Mouse (Mus musculus): ENCODE measurements around the gene Wdr45b. TPM values are rescaled to one million over a fixed set of nuclear protein-coding genes. Genes with fewer than 3 reads are reported as not detected.

The Wdr45b gene
- 76.2 and 83.7 TPM in 2 replicates for polyA plus RNA-seq (2015; fragmentation: Nextera tagmentation; extraction: Ambion mirVana)

DNA sequence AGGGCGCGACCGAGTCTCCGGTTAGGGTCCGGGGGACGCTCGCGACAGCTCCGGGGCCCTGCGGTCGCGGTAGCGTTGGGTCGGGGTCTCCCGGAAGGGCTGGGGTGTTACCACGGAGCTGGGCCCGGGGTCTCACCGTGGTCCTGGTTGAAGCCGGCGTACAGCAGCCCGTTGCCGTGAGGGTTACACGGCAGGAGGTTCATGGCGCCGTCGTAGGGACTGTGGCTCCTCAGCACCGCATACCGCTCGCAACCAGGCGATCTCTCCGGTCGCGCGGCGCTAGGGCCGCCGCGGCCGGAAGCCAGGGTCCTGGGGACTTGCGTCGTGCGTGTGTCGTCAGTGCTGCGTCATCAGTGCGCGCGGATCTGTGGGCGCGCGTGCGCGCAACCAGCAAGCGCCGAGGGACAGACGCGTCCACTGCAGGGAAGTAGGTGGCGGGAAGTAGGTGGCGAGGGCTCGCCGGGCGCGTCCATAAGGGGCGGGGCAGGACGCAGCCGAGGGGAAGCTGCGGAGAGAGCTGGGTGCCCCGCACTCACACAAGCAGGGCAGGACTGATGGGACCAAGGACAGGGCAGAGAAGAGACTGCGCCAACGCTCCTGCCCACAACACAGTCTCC is at the start of gene Wdr45b:
Gene Wdr45b (minus strand): TSS at position 355 of the 617 bp plus-strand sequence.
- Histone ChIP-seq H3K4me1 (replicated peaks; ENCODE audit: insufficient read depth, low read length) (peaks cover 18% of the 10 kb centered on the region), H3K27me3 (ENCODE audit: insufficient read depth, low read length) (no peaks in the 10 kb centered on the region), H3K4me2 (ENCODE audit: low read length) (peak within 1 kb of the TSS; percentile 84), H3K4me3 (replicated peaks; ENCODE audit: low read depth, low read length) (peak within 1 kb of the TSS; percentile 96), H3K9me3 (replicated peaks; ENCODE audit: low read length) (no peaks in the 10 kb centered on the region), H3K9ac (ENCODE audit: low read depth, low read length) (peak within 1 kb of the TSS; percentile 99), H3K27ac (peak within 1 kb of the TSS; percentile 91), H3K36me3 (ENCODE audit: insufficient read depth, low read length) (no peaks in the 10 kb centered on the region)
- DNase-seq (ENCODE audit: low spot score) = peak; percentile 96
- under 1% methylated on average over 58 of the region's 69 CpGs for WGBS
- TF ChIP-seq CTCF (IDR thresholded peaks at IDR 0.05; ENCODE audit: low read depth) = peak; percentile 14; the same call in 1 of the 2 replicates
- peak; percentile 98 for ATAC-seq (replicated peaks; ENCODE audit: low FRiP score, low read depth)

DNA sequence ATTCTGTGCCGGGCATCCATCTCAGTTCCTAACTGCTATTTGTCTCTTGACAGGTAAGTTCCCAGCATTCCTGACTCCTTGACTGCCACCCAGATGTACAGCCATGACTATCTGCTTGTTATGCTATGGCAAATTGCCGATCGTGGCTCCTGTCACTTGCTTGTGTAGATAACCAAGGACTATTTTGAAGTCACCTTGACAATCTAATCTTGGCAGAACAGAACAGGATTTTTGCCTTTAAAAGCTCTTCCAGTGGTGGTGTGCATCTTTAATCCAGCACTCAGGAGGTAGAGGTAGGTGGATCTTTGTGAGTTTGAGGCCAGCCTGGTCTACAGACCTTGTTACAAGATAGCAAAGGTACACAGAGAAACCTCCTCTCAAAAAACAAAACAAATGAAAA is 38.2 kb upstream of the Wdr45b start:
- no peak for TF ChIP-seq CTCF (IDR thresholded peaks at IDR 0.05; ENCODE audit: low read depth)
- H3K27me3 ChIP-seq (ENCODE audit: insufficient read depth, low read length) = no peaks in the 10 kb centered on the region
- ATAC-seq (replicated peaks; ENCODE audit: low FRiP score, low read depth) = no peak
- H3K9ac ChIP-seq (ENCODE audit: low read depth, low read length) = no peak overlapping the region
- no peak for DNase-seq (ENCODE audit: low spot score)
- H3K27ac ChIP-seq = no peak overlapping the region
- H3K4me1 ChIP-seq (replicated peaks; ENCODE audit: insufficient read depth, low read length) = 0 out of 2 replicates have a peak, but pooled peaks cover 2% of the 10 kb centered on the region
- 91% methylated on average over 3 of the region's 3 CpGs for WGBS
- no peaks in the 10 kb centered on the region for H3K36me3 ChIP-seq (ENCODE audit: insufficient read depth, low read length)
- no peak overlapping the region for H3K4me3 ChIP-seq (replicated peaks; ENCODE audit: low read depth, low read length)
- H3K4me2 ChIP-seq (ENCODE audit: low read length) = no peak overlapping the region
- H3K9me3 ChIP-seq (replicated peaks; ENCODE audit: low read length) = no peaks in the 10 kb centered on the region

DNA sequence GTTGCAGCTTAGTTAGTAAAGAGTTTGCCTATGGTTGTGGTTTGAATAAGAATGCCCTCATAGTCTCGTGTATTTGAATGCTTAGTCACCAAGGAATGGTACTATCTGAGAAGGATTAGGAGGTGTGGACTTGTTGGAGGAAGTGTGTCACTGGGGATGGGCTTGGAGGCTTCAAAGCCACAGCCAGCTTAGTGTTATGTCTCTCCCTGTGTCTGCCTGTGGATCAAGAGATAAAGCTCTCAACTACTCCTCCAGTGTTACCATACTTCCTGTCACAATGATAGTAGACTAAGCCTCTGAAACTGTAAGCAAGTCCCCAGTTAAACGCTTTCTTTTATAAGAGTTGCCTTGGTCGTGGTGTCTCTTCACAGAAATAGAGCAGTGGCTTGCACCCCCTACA is 36.5 kb upstream of the Wdr45b start:
- whole genome bisulfite sequencing = 61% methylated on average over 3 of the region's 3 CpGs
- DNase-seq (ENCODE audit: low spot score) (no peak), ATAC-seq (replicated peaks; ENCODE audit: low FRiP score, low read depth) (no peak)
- 0 out of 2 replicates have a peak, but pooled peaks cover 7% of the 10 kb centered on the region for H3K4me1 ChIP-seq (replicated peaks; ENCODE audit: insufficient read depth, low read length)
- no peak overlapping the region for H3K4me2 ChIP-seq (ENCODE audit: low read length)
- no peaks in the 10 kb centered on the region for H3K9me3 ChIP-seq (replicated peaks; ENCODE audit: low read length)
- H3K27ac ChIP-seq = no peak overlapping the region
- H3K27me3 ChIP-seq (ENCODE audit: insufficient read depth, low read length) = no peaks in the 10 kb centered on the region
- H3K9ac ChIP-seq (ENCODE audit: low read depth, low read length) = no peak overlapping the region
- no peak for TF ChIP-seq CTCF (IDR thresholded peaks at IDR 0.05; ENCODE audit: low read depth)
- no peaks in the 10 kb centered on the region for H3K36me3 ChIP-seq (ENCODE audit: insufficient read depth, low read length)
- no peak overlapping the region for H3K4me3 ChIP-seq (replicated peaks; ENCODE audit: low read depth, low read length)

DNA sequence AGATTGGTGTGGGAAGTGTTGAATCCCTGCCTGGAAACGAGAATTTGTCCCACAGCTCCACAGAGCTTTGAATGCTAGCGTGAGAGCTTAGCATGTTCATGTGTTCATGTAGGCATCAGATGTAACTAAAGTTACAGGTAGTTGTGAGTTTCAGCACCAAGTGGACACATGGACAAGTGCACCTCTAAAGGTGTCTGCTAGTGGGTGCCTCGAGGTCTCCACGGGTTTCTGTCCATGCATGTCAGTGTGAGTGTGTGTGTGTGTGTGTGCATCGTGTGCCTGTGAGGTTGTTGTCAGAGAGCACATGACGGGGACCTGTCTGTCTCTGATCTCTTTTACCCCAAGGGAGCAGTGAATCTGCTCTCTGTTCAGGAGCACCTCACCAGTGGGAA is 34.3 kb upstream of the Wdr45b start:
- Histone ChIP-seq H3K27ac (no peak overlapping the region), H3K27me3 (ENCODE audit: insufficient read depth, low read length) (no peaks in the 10 kb centered on the region), H3K9ac (ENCODE audit: low read depth, low read length) (no peak overlapping the region), H3K36me3 (ENCODE audit: insufficient read depth, low read length) (no peaks in the 10 kb centered on the region), H3K4me2 (ENCODE audit: low read length) (peak overlapping the region; percentile 97), H3K9me3 (replicated peaks; ENCODE audit: low read length) (no peaks in the 10 kb centered on the region), H3K4me1 (replicated peaks; ENCODE audit: insufficient read depth, low read length) (0 out of 2 replicates have a peak, but pooled peaks cover 7% of the 10 kb centered on the region), H3K4me3 (replicated peaks; ENCODE audit: low read depth, low read length) (no peak overlapping the region)
- TF ChIP-seq CTCF (IDR thresholded peaks at IDR 0.05; ENCODE audit: low read depth) = 0 out of 2 replicates have a peak, but pooled peaks have one; percentile 14
- 5% methylated on average over 6 of the region's 6 CpGs for WGBS
- ATAC-seq (replicated peaks; ENCODE audit: low FRiP score, low read depth) = peak; percentile 11
- DNase-seq (ENCODE audit: low spot score) = no peak

DNA sequence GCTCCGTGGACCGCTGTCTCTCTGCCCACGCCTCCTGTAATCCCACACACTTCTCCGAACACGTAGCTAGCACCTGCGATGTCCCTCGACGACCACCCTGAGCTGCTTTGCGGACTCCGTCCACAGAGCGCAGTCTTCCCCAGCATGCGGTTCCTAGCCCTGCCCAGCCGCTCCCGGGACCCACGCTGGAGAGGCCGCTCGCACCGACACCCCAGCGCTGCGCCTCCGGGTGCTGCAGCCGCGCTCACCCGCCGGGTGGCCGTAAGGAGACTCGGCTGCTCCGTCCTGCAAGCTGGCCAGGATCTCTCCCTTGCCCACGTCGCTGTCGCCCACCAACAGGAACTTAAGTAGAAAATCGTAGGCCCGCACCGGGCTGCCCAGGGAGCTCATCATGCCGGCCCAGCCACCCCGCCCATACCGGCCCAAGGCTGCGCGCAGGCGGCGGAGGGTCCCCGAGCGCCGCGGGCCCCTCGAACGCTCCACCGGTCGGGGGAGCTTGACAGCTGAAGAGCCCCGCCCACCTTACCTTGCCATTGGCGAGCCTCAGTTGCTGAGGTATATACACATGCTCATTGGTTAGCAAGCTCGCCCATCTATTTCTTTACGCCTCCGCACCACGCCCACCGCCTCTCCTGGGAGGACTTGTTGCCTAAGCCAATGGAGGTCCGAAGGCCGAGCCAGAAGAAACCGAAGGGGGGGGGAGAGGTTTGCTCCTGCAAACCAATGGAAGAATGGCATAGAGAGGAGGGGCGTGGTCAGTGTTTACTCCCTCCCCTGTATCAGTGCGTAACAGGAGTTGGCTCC is 33.7 kb upstream of the Wdr45b start, which contains the start of gene Rab40b:
Gene Rab40b (minus strand): TSS at position 502 of the 804 bp plus-strand sequence.
- Histone ChIP-seq H3K27me3 (ENCODE audit: insufficient read depth, low read length) (no peaks in the 10 kb centered on the region), H3K9ac (ENCODE audit: low read depth, low read length) (peak within 1 kb of the TSS; percentile 67), H3K27ac (peak within 1 kb of the TSS; percentile 50; the same call in 1 of the 2 replicates), H3K4me1 (replicated peaks; ENCODE audit: insufficient read depth, low read length) (0 out of 2 replicates have a peak, but pooled peaks cover 7% of the 10 kb centered on the region), H3K4me3 (replicated peaks; ENCODE audit: low read depth, low read length) (peak within 1 kb of the TSS; percentile 61), H3K9me3 (replicated peaks; ENCODE audit: low read length) (no peaks in the 10 kb centered on the region), H3K4me2 (ENCODE audit: low read length) (peak within 1 kb of the TSS; percentile 97), H3K36me3 (ENCODE audit: insufficient read depth, low read length) (no peaks in the 10 kb centered on the region)
- WGBS = under 1% methylated on average over 50 of the region's 61 CpGs
- no peak for TF ChIP-seq CTCF (IDR thresholded peaks at IDR 0.05; ENCODE audit: low read depth)
- DNase-seq (ENCODE audit: low spot score) (peak; percentile 100), ATAC-seq (replicated peaks; ENCODE audit: low FRiP score, low read depth) (peak; percentile 99)

DNA sequence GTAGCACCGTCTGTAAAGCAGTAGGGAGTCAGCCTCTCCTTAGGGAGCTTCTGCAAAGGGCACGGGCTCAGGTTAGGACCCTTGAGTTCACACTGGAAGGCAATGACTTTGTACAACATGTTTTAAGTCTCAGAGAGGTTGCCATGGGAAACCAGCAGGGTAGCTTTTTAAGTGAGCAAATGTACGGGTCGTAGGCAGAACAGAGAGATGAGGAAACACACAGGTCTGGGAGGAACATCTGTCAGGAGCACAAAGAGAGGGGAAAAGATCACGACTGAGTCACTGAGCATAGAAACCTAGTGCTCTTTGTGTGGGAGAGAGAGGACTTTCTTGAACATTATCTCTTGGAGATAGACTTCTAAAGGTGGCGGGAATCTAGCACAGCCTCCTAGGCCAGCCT is 26.0 kb upstream of the Wdr45b start:
- no peak for ATAC-seq (replicated peaks; ENCODE audit: low FRiP score, low read depth)
- no peaks in the 10 kb centered on the region for H3K36me3 ChIP-seq (ENCODE audit: insufficient read depth, low read length)
- WGBS = 67% methylated on average over 6 of the region's 6 CpGs

More for the DNA sequence above, 26.0 kb upstream of the Wdr45b start:
- H3K9me3 ChIP-seq (replicated peaks; ENCODE audit: low read length) = no peaks in the 10 kb centered on the region
- no peak overlapping the region for H3K9ac ChIP-seq (ENCODE audit: low read depth, low read length)
- no peak overlapping the region for H3K4me2 ChIP-seq (ENCODE audit: low read length)
- H3K27me3 ChIP-seq (ENCODE audit: insufficient read depth, low read length) = no peaks in the 10 kb centered on the region
- H3K27ac ChIP-seq = no peak overlapping the region
- TF ChIP-seq CTCF (IDR thresholded peaks at IDR 0.05; ENCODE audit: low read depth) = no peak
- no peak overlapping the region for H3K4me3 ChIP-seq (replicated peaks; ENCODE audit: low read depth, low read length)
- no peaks in the 10 kb centered on the region for H3K4me1 ChIP-seq (replicated peaks; ENCODE audit: insufficient read depth, low read length)
- DNase-seq (ENCODE audit: low spot score) = no peak

All from kidney, postnatal 0 days (tissue).